Mouse (Mus musculus): Measurements from ENCODE around the gene Tmem94. TPM values are rescaled to one million over a fixed set of nuclear protein-coding genes. Genes with fewer than 3 reads are reported as not detected.

The Tmem94 gene
- polyA plus RNA-seq, 1 experiment from 2014 or later = 20.9 TPM

DNA sequence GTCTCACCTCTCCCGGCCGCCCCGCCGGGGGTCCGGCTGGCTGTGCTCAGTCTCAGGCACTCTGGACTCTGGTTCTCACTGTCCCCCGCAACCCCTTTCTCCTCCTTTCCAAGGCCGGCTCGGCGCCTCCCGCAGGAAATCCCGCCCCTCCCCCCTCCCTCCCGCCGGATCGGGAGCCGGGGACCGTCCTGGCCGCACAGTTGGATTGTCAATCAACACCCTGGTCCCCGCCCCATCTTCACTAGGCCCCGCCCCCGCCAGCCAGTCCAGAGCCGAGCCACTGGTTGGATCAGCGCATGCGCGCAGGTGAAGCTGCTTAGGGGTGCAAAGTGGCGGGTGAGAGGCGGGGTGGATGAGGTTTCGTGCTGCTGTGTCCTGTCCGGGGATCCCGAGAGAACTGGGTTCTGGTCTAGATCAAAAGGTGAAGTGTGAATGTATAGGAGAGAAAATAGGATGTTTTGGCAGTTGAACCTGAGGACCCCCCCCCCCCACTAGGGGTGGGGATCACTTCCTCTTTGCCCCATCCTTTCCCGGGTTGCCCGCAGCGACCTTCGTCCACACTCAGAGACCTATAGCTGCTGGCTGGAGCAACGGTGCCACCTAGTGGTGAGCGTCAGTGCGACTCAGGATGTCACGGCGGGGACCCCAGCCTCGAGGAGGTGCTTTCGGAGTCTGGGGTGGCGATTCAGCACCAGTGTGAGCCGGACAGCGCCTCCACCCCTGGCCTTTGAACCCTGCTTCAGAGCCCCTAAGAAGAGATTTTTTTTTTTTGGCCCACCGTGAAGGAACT lies 48.5 kb downstream of the Tmem94 start, which contains the start of gene Caskin2:
Caskin2 (minus strand) TSS at position 133 of the 790 bp plus-strand sequence.
- H3K9me3 ChIP-seq (ENCODE audit: control insufficient read depth, low read length) = no peaks in the 10 kb centered on the region
- peaks cover 19% of the 10 kb centered on the region for H3K36me3 ChIP-seq (ENCODE audit: control insufficient read depth, insufficient read depth, low read length)
- peak within 1 kb of the TSS; percentile 91 for H3K9ac ChIP-seq (replicated peaks; ENCODE audit: low read length)
- peak within 1 kb of the TSS; percentile 94 for H3K4me3 ChIP-seq (replicated peaks; ENCODE audit: low read depth, low read length)
- no peaks in the 10 kb centered on the region for H3K27me3 ChIP-seq (ENCODE audit: control insufficient read depth, insufficient read depth, low read length)
- peak within 1 kb of the TSS; percentile 75 for H3K4me2 ChIP-seq (ENCODE audit: low read length)
- peak within 1 kb of the TSS; percentile 60 for H3K27ac ChIP-seq (replicated peaks; ENCODE audit: low read depth, low read length)
- WGBS = under 1% methylated on average over 42 of the region's 44 CpGs
- DNase-seq (peak; percentile 98), ATAC-seq (ENCODE audit: low FRiP score, low TSS enrichment) (peak; percentile 92)
- peaks cover 34% of the 10 kb centered on the region for H3K4me1 ChIP-seq (ENCODE audit: control insufficient read depth, insufficient read depth, low read length)

DNA sequence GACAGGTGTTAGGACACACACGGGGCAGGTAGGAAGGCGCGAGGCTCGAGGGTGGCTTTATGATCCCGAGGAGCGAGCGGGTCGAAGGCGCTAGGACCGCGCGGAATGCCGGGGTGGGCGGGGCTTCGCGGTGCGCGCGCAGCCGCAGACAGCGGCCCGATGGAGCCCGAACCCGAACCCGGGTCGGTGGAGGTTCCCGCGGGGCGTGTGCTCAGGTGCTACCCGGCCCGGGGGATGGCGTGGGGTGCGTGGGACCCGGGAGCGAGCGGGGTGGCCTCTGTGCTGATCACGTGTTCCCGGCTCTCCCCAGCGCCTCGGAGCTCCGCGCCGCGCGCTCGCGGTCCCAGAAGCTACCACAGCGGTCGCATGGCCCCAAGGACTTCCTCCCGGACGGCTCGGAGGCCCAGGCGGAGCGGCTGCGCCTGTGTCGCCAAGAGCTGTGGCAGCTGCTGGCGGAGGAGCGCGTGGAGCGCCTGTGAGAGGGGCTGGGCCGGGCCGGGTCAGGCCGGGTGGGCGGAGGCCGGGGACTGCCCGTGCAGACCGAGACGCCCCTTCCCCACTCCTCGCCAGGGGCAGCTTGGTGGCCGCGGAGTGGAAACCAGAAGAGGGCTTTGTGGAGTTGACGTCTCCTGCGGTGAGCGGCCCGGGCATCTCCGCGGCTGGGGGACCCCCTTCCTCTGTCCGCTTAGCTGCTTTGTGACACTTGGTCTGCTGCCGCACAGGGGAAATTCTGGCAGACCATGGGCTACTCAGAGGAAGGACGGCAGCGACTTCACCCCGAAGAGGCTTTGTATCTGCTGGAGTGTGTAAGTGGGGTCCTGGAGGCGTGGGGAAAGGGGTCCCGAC lies 49.6 kb downstream of the Tmem94 start, which contains the start of gene Tsen54:
Tsen54 (plus strand) TSS at position 120 of the 846 bp plus-strand sequence.
- DNase-seq (peak; percentile 92), ATAC-seq (ENCODE audit: low FRiP score, low TSS enrichment) (peak; percentile 60)
- peaks cover 21% of the 10 kb centered on the region for H3K36me3 ChIP-seq (ENCODE audit: control insufficient read depth, insufficient read depth, low read length)
- peak within 1 kb of the TSS; percentile 91 for H3K9ac ChIP-seq (replicated peaks; ENCODE audit: low read length)
- peak within 1 kb of the TSS; percentile 75 for H3K4me2 ChIP-seq (ENCODE audit: low read length)
- H3K27me3 ChIP-seq (ENCODE audit: control insufficient read depth, insufficient read depth, low read length) = no peaks in the 10 kb centered on the region
- peak within 1 kb of the TSS; percentile 94 for H3K4me3 ChIP-seq (replicated peaks; ENCODE audit: low read depth, low read length)
- H3K27ac ChIP-seq (replicated peaks; ENCODE audit: low read depth, low read length) = peak within 1 kb of the TSS; percentile 74
- WGBS = under 1% methylated on average over 84 of the region's 84 CpGs
- H3K4me1 ChIP-seq (ENCODE audit: control insufficient read depth, insufficient read depth, low read length) = peaks cover 26% of the 10 kb centered on the region
- H3K9me3 ChIP-seq (ENCODE audit: control insufficient read depth, low read length) = no peaks in the 10 kb centered on the region

DNA sequence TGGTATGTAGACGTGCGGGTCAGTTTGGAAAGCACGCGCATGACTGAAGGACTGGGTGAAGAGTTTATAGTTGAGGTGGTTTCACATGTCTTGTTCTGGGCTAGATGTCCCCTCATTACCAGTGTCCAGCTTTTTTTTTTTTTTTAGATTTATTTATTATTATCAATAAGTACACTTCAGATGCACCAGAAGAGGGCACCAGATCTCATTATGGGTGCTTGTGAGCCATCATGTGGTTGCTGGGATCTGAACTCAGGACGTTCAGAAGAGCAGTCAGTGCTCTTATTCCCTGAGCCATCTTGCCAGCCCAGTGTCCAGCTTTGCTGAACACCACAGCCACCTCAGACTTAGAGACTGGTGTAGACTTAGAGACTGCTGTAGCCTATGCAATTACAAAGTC lies 52.1 kb downstream of the Tmem94 start:
- Histone ChIP-seq H3K27me3 (ENCODE audit: control insufficient read depth, insufficient read depth, low read length) (no peaks in the 10 kb centered on the region), H3K36me3 (ENCODE audit: control insufficient read depth, insufficient read depth, low read length) (peaks cover 44% of the 10 kb centered on the region), H3K4me3 (replicated peaks; ENCODE audit: low read depth, low read length) (no peak overlapping the region), H3K4me1 (ENCODE audit: control insufficient read depth, insufficient read depth, low read length) (peaks cover 21% of the 10 kb centered on the region), H3K9me3 (ENCODE audit: control insufficient read depth, low read length) (no peaks in the 10 kb centered on the region), H3K9ac (replicated peaks; ENCODE audit: low read length) (no peak overlapping the region), H3K27ac (replicated peaks; ENCODE audit: low read depth, low read length) (no peak overlapping the region), H3K4me2 (ENCODE audit: low read length) (no peak overlapping the region)
- 89% methylated on average over 5 of the region's 5 CpGs for WGBS
- DNase-seq = no peak
- no peak for ATAC-seq (ENCODE audit: low FRiP score, low TSS enrichment)

DNA sequence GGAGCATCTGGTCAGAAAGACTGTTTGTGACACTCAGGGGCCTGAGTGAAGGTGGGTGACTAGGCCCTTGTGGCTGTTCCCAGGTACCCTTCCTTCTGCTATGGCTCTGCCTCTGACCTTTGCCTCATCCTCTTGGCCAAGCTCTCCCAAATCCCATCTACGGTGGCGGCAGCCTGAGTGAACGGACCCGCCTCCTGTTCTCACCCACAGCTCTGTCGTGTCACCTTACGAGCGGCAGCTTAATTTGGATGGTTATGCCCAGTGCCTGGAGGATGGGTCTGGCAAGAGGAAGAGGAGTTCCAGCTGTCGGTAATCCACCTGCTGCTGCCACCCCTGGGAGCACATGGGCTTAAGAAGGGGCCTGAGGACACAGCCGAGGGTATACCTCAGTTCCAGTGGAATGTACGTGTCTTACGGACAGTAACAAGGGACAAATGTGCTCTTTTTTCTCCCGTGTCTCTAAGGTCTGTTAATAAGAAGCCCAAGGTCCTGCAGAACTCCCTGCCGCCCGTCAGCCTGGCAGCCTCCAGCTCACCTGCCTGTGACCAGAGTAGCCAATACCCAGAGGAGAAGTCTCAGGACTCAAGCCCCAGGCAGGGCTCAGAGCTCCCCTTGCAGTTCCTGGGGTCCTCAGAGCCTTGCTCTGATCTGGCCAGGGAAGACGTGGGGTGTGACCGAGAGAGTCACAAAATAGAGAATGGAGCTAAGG lies 54.8 kb downstream of the Tmem94 start:
- no peak for ATAC-seq (ENCODE audit: low FRiP score, low TSS enrichment)

DNA sequence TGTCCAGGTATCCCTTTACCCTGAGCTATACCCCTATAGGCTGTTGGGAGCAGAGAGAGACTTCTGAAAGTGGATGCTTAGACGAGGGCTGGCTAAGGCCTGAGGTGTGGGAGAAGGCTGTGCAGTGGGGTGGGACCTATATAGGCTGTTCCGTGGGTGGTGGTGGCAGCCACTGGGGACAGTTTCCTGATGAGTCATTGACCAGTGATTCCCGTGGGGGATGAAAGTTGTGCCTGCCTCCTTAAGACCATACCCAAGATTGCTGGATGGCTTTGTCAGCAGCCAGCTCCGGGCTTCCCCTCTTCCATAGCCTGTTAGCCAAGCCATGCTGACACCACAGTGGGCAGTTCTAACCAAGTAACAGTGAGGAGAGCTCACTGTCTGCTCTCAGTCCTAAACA lies 55.8 kb downstream of the Tmem94 start:
- H3K9me3 ChIP-seq (ENCODE audit: control insufficient read depth, low read length) = no peaks in the 10 kb centered on the region
- 83% methylated on average over 4 of the region's 4 CpGs for WGBS
- H3K36me3 ChIP-seq (ENCODE audit: control insufficient read depth, insufficient read depth, low read length) = peaks cover 50% of the 10 kb centered on the region
- H3K4me3 ChIP-seq (replicated peaks; ENCODE audit: low read depth, low read length) = no peak overlapping the region
- DNase-seq (no peak), ATAC-seq (ENCODE audit: low FRiP score, low TSS enrichment) (no peak)
- peaks cover 12% of the 10 kb centered on the region for H3K4me1 ChIP-seq (ENCODE audit: control insufficient read depth, insufficient read depth, low read length)
- H3K9ac ChIP-seq (replicated peaks; ENCODE audit: low read length) = no peak overlapping the region
- H3K27ac ChIP-seq (replicated peaks; ENCODE audit: low read depth, low read length) = no peak overlapping the region
- H3K27me3 ChIP-seq (ENCODE audit: control insufficient read depth, insufficient read depth, low read length) = peaks cover 25% of the 10 kb centered on the region
- H3K4me2 ChIP-seq (ENCODE audit: low read length) = no peak overlapping the region

More for the DNA sequence above, 54.8 kb downstream of the Tmem94 start:
- 88% methylated on average over 16 of the region's 16 CpGs for WGBS
- Histone ChIP-seq H3K27ac (replicated peaks; ENCODE audit: low read depth, low read length) (no peak overlapping the region), H3K36me3 (ENCODE audit: control insufficient read depth, insufficient read depth, low read length) (peaks cover 50% of the 10 kb centered on the region), H3K9me3 (ENCODE audit: control insufficient read depth, low read length) (no peaks in the 10 kb centered on the region), H3K4me3 (replicated peaks; ENCODE audit: low read depth, low read length) (no peak overlapping the region), H3K4me2 (ENCODE audit: low read length) (no peak overlapping the region), H3K4me1 (ENCODE audit: control insufficient read depth, insufficient read depth, low read length) (peaks cover 21% of the 10 kb centered on the region), H3K9ac (replicated peaks; ENCODE audit: low read length) (no peak overlapping the region), H3K27me3 (ENCODE audit: control insufficient read depth, insufficient read depth, low read length) (peaks cover 16% of the 10 kb centered on the region)
- no peak for DNase-seq

DNA sequence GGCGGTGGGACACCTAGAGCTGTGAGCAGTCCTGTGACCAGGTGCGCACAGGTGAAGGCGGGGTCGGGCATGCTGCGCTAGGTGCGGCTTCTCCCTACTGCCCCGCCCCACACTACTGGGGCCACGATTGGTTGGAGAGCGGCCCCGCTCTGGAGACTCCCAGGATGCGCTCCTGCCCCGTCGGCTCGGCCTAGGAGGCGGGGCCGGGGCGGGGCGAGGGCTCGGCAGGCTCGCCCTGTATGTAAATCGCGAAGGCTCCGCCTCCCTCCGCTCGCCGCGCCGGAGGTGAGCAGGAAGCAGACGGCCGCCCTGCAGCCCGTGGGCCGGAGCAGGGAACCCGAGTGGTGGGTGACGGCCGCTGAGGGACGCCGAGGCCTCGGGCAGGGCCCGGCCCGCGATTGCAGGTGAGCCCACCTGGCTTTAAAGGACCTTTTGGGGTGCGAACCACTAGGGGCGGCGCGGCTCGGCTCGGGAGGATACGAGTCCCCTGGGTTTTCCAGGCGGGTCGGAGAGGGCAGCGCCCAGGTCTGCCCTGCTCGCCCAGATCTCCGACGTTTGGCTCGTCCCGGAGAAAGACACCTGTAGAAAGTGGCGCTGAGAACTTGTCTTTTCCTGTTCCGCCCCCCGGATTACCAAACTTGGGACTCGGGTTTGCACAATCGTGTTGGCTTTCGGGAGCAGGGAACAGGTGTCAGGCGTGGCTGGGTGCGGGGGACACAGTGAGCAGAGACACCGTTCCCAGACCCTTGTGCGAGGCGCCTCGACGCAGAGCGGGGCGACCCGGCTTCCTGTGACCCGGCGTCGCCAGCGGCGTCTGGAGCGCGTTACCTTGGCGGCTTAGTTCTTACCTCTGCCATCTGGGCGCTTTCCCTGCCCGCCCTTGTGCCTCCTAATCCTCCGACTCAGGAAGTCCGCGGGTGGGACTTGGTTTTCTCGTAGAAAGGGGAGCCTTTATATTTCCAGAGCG lies 58.8 kb downstream of the Tmem94 start, which contains the start of gene Llgl2:
Llgl2 (plus strand) TSS at position 276 of the 967 bp plus-strand sequence.
- under 1% methylated on average over 87 of the region's 87 CpGs for WGBS
- ATAC-seq (ENCODE audit: low FRiP score, low TSS enrichment) (peak; percentile 86), DNase-seq (peak; percentile 88)
- Histone ChIP-seq H3K36me3 (ENCODE audit: control insufficient read depth, insufficient read depth, low read length) (peaks cover 34% of the 10 kb centered on the region), H3K27ac (replicated peaks; ENCODE audit: low read depth, low read length) (no peak within 1 kb of the TSS), H3K27me3 (ENCODE audit: control insufficient read depth, insufficient read depth, low read length) (peaks cover 26% of the 10 kb centered on the region), H3K4me2 (ENCODE audit: low read length) (peak within 1 kb of the TSS; percentile 93), H3K4me3 (replicated peaks; ENCODE audit: low read depth, low read length) (peak within 1 kb of the TSS; percentile 48), H3K9ac (replicated peaks; ENCODE audit: low read length) (peak within 1 kb of the TSS; percentile 36), H3K9me3 (ENCODE audit: control insufficient read depth, low read length) (no peaks in the 10 kb centered on the region), H3K4me1 (ENCODE audit: control insufficient read depth, insufficient read depth, low read length) (peaks cover 11% of the 10 kb centered on the region)

DNA sequence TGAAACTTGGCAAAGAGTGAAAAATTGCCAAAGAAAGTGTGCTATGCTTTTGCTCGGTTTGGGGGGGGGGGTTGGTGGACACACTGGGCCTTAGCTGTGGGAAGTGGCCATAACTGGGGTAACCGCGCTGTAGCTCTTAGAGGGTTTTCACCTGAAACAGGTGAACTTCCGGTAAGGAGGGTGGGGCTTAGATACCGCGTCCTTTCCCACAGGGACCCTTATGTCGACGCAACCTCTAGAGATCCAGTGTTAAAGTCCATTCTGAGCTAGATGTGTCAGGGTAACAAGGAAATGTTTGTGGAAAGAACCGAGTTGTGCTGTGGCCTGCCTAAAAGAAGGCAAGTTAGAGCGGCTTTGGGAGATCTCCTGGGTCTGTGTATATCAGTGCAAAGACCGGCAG lies 59.6 kb downstream of the Tmem94 start:
- Histone ChIP-seq H3K9ac (replicated peaks; ENCODE audit: low read length) (no peak overlapping the region), H3K4me1 (ENCODE audit: control insufficient read depth, insufficient read depth, low read length) (peaks cover 11% of the 10 kb centered on the region), H3K27ac (replicated peaks; ENCODE audit: low read depth, low read length) (no peak overlapping the region), H3K9me3 (ENCODE audit: control insufficient read depth, low read length) (no peaks in the 10 kb centered on the region), H3K27me3 (ENCODE audit: control insufficient read depth, insufficient read depth, low read length) (peaks cover 26% of the 10 kb centered on the region), H3K4me3 (replicated peaks; ENCODE audit: low read depth, low read length) (no peak overlapping the region; the same call in 1 of the 2 replicates), H3K4me2 (ENCODE audit: low read length) (peak overlapping the region; percentile 93; the same call in 1 of the 2 replicates), H3K36me3 (ENCODE audit: control insufficient read depth, insufficient read depth, low read length) (peaks cover 32% of the 10 kb centered on the region)
- no peak for DNase-seq
- WGBS = 17% methylated on average over 11 of the region's 11 CpGs
- ATAC-seq (ENCODE audit: low FRiP score, low TSS enrichment) = no peak
